Mouse (Mus musculus) erythroblast, embryonic 14.5 days (primary cell): ENCODE data around the gene Vwa3a.

Experiments used
- GATA1 ChIP-seq: IDR thresholded peaks from 2 replicates; pipeline ENCODE4 v1.6.1; 2012; ENCODE audit warnings: low read length, inconsistent platforms, mixed read lengths
- TAL1 ChIP-seq: IDR thresholded peaks from 3 replicates; pipeline ENCODE4 v1.6.1; 2012; ENCODE audit warnings: low read length, inconsistent platforms, mixed read lengths

- TF ChIP-seq GATA1: no peak
- no peak for TF ChIP-seq TAL1
Observed at GRCm38 (mm10) chr7:120843037-120843621, 104.0 kb downstream of the Vwa3a start.
